Mouse (Mus musculus): Measurements from ENCODE around the gene Ankrd55. TPM values are rescaled to one million over a fixed set of nuclear protein-coding genes. Genes with fewer than 3 reads are reported as not detected.

The Ankrd55 gene
- polyA plus RNA-seq (2012; fragmentation: generic; extraction: Trizol) = 0.18 TPM
- long read RNA-seq, experiment 1, partial matches to known transcripts = 1 of 1 reads
- long read RNA-seq, experiment 1, other reads (novel, unspliced or antisense) = 0 of 1 reads
- long read RNA-seq, experiment 2 = 0 reads

DNA sequence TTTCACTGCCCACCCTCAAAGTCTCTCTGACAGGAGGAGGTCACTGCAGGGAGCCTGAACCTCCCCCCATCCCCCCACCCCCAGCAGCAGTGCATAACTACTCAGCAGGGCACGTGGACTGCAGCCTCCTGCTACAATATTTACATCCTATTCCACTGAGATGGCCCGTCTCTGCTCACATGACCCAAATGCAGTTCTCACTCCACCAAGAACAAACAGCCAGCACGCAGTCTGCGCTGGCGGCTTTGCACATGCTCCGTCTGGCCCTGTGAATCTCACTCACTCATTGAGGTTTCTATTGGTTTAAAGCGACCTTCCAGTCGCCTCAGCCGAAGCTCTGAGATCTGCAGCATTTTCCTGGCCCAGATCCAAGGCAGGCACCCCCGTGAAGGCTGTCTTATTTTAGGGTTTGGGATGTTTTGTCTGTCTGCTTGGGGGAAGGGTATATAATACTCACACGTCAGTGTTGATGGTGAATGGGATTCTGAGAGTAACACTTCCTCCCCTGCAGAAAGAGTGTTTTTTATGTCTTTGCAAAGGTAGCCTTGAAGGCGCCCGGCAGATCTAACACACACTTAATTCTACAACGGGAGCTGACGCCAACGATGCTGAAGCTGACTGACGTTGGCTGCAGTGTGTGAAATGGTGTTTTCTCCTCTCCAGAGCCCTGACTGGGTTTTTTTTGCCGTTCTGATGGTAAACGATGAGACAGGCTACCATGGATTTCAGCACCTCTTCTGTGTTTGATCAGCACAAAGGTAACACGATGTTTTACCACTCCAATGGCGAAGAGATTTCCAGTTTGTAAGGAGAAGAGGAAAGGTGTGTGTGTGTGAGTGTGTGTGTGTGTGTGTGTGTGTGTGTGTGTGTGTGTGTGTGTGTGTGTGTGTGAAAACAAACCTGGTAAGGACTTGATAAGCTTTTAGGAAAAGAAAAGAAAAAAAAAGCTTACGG is at the start of gene Ankrd55:
Gene Ankrd55, plus strand, starts transcription at position 227 of the 954 bp plus-strand sequence.
- Histone ChIP-seq H3K36me3 (ENCODE audit: control insufficient read depth, insufficient read depth) (no peaks in the 10 kb centered on the region), H3ac (ENCODE audit: control insufficient read depth, insufficient read length, low read depth) (no peak within 1 kb of the TSS), H3K79me3 (ENCODE audit: low read depth) (no peaks in the 10 kb centered on the region), H3K4me3 (ENCODE audit: insufficient read depth, poor library complexity, severe bottlenecking) (no peak within 1 kb of the TSS), H3K79me2 (ENCODE audit: control insufficient read depth, insufficient read depth) (no peaks in the 10 kb centered on the region), H3K27me3 (ENCODE audit: control insufficient read depth, insufficient read depth, insufficient read length) (no peaks in the 10 kb centered on the region)
- TF ChIP-seq FOSL1 (IDR thresholded peaks at IDR 0.05; ENCODE audit: insufficient read depth, low read length, poor library complexity, severe bottlenecking) (no peak), MYOD1 (IDR thresholded peaks at IDR 0.05; ENCODE audit: control insufficient read depth, insufficient read length, low read depth) (no peak), CEBPB (IDR thresholded peaks at IDR 0.05; ENCODE audit: low read depth) (no peak), CTCF (IDR thresholded peaks at IDR 0.05; ENCODE audit: control insufficient read depth, insufficient read depth, insufficient read length) (no peak), MAX (IDR thresholded peaks at IDR 0.05) (no peak), MYOG (IDR thresholded peaks at IDR 0.05; ENCODE audit: control insufficient read depth, extremely low read depth, insufficient read length) (no peak), USF1 (IDR thresholded peaks at IDR 0.05; ENCODE audit: low read depth) (no peak)

DNA sequence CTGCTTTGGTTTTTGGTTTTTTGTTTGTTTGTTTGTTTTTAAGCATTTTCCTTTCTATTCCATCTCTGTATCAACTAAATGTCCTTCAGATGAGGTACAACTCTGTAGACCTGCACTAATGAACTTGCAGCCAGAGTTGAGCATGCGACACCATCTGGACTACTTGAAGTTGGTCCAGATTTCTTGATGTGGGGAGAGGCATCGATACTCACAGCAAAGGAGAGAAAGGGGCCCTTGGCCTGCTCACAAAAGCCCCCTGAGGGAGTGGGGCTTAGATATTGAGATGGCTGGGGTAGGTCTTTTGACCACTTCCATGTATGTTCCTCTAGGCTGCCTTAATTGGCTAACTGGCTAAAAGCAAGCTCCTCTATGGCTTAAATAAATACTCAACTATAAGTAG is 49.0 kb upstream of the Ankrd55 start:
- no peaks in the 10 kb centered on the region for H3K27me3 ChIP-seq (ENCODE audit: control insufficient read depth, insufficient read depth, insufficient read length)
- TF ChIP-seq CEBPB (IDR thresholded peaks at IDR 0.05; ENCODE audit: low read depth) = no peak
- no peak for TF ChIP-seq MAX (IDR thresholded peaks at IDR 0.05)
- TF ChIP-seq MYOG (IDR thresholded peaks at IDR 0.05; ENCODE audit: control insufficient read depth, extremely low read depth, insufficient read length) = no peak
- no peak for TF ChIP-seq FOSL1 (IDR thresholded peaks at IDR 0.05; ENCODE audit: insufficient read depth, low read length, poor library complexity, severe bottlenecking)
- TF ChIP-seq MYOD1 (IDR thresholded peaks at IDR 0.05; ENCODE audit: control insufficient read depth, insufficient read length, low read depth) = no peak
- TF ChIP-seq CTCF (IDR thresholded peaks at IDR 0.05; ENCODE audit: control insufficient read depth, insufficient read depth, insufficient read length) = no peak
- TF ChIP-seq USF1 (IDR thresholded peaks at IDR 0.05; ENCODE audit: low read depth) = no peak
- no peak overlapping the region for H3K4me3 ChIP-seq (ENCODE audit: insufficient read depth, poor library complexity, severe bottlenecking)

GRCm38 (mm10) chr13:112241431-112241830 is 46.8 kb upstream of the Ankrd55 start:
- TF ChIP-seq USF1 (IDR thresholded peaks at IDR 0.05; ENCODE audit: low read depth) = no peak
- no peak for TF ChIP-seq MAX (IDR thresholded peaks at IDR 0.05)
- TF ChIP-seq MYOD1 (IDR thresholded peaks at IDR 0.05; ENCODE audit: control insufficient read depth, insufficient read length, low read depth) = no peak
- no peak for TF ChIP-seq CEBPB (IDR thresholded peaks at IDR 0.05; ENCODE audit: low read depth)
- TF ChIP-seq CTCF (IDR thresholded peaks at IDR 0.05; ENCODE audit: control insufficient read depth, insufficient read depth, insufficient read length) = no peak
- TF ChIP-seq FOSL1 (IDR thresholded peaks at IDR 0.05; ENCODE audit: insufficient read depth, low read length, poor library complexity, severe bottlenecking) = no peak
- no peak for TF ChIP-seq MYOG (IDR thresholded peaks at IDR 0.05; ENCODE audit: control insufficient read depth, extremely low read depth, insufficient read length)
- H3K79me3 ChIP-seq (ENCODE audit: low read depth) = no peaks in the 10 kb centered on the region
- H3K36me3 ChIP-seq (ENCODE audit: control insufficient read depth, insufficient read depth) = no peaks in the 10 kb centered on the region
- H3ac ChIP-seq (ENCODE audit: control insufficient read depth, insufficient read length, low read depth) = no peak overlapping the region
- no peaks in the 10 kb centered on the region for H3K79me2 ChIP-seq (ENCODE audit: control insufficient read depth, insufficient read depth)
- no peak overlapping the region for H3K4me3 ChIP-seq (ENCODE audit: insufficient read depth, poor library complexity, severe bottlenecking)
- no peaks in the 10 kb centered on the region for H3K27me3 ChIP-seq (ENCODE audit: control insufficient read depth, insufficient read depth, insufficient read length)

More for the DNA sequence above, 49.0 kb upstream of the Ankrd55 start:
- Histone ChIP-seq H3K36me3 (ENCODE audit: control insufficient read depth, insufficient read depth) (no peaks in the 10 kb centered on the region), H3K79me3 (ENCODE audit: low read depth) (no peaks in the 10 kb centered on the region), H3ac (ENCODE audit: control insufficient read depth, insufficient read length, low read depth) (no peak overlapping the region), H3K79me2 (ENCODE audit: control insufficient read depth, insufficient read depth) (no peaks in the 10 kb centered on the region)

DNA sequence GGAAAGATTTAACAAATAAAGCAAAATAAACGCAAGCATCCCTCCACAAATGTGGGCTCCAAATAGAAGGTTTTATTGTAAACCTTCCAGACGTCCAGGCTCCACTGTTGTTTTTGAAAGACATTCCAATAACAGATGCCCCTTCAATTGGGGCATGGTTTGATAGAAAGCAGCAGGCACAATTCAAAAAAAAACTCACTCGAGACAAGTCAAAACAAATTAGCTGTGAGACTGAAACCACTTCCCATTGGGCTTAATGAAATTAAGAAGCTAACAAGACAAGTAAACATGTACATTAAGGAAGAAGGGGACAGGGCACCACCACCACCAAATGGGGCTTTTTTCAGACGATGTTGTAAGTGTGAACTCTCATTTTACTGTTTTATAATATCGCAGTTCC is 43.1 kb upstream of the Ankrd55 start:
- H3K79me3 ChIP-seq (ENCODE audit: low read depth) = no peaks in the 10 kb centered on the region
- no peaks in the 10 kb centered on the region for H3K79me2 ChIP-seq (ENCODE audit: control insufficient read depth, insufficient read depth)
- H3K4me3 ChIP-seq (ENCODE audit: insufficient read depth, poor library complexity, severe bottlenecking) = no peak overlapping the region
- no peak for TF ChIP-seq MYOD1 (IDR thresholded peaks at IDR 0.05; ENCODE audit: control insufficient read depth, insufficient read length, low read depth)
- H3ac ChIP-seq (ENCODE audit: control insufficient read depth, insufficient read length, low read depth) = no peak overlapping the region
- no peaks in the 10 kb centered on the region for H3K36me3 ChIP-seq (ENCODE audit: control insufficient read depth, insufficient read depth)
- no peaks in the 10 kb centered on the region for H3K27me3 ChIP-seq (ENCODE audit: control insufficient read depth, insufficient read depth, insufficient read length)

GRCm38 (mm10) chr13:112251433-112251832 is 36.8 kb upstream of the Ankrd55 start:
- no peak for TF ChIP-seq MYOD1 (IDR thresholded peaks at IDR 0.05; ENCODE audit: control insufficient read depth, insufficient read length, low read depth)
- no peak overlapping the region for H3K4me3 ChIP-seq (ENCODE audit: insufficient read depth, poor library complexity, severe bottlenecking)
- no peaks in the 10 kb centered on the region for H3K36me3 ChIP-seq (ENCODE audit: control insufficient read depth, insufficient read depth)
- no peaks in the 10 kb centered on the region for H3K79me3 ChIP-seq (ENCODE audit: low read depth)
- H3K27me3 ChIP-seq (ENCODE audit: control insufficient read depth, insufficient read depth, insufficient read length) = no peaks in the 10 kb centered on the region
- H3K79me2 ChIP-seq (ENCODE audit: control insufficient read depth, insufficient read depth) = no peaks in the 10 kb centered on the region
- H3ac ChIP-seq (ENCODE audit: control insufficient read depth, insufficient read length, low read depth) = no peak overlapping the region

DNA sequence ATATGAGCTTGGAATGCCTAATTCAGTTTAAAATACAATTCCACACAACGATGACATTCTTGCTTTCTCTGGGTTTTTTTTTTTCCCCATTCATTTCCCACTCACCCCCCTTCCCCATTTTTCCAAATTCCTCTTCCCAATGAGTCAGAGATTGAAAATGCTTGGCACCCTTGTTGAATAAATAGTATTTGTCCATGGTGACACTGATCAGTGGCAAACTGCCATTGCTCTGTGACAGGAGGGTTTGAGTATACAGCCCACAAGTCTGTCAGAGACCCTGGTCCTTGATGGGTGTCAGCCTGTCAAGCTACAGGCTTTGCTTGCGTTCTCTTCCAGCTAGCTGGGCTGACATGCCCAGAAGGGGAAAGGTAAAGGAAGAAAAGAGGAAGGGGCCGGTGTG is 36.2 kb upstream of the Ankrd55 start:
- no peaks in the 10 kb centered on the region for H3K27me3 ChIP-seq (ENCODE audit: control insufficient read depth, insufficient read depth, insufficient read length)
- no peak overlapping the region for H3K4me3 ChIP-seq (ENCODE audit: insufficient read depth, poor library complexity, severe bottlenecking)
- TF ChIP-seq MYOD1 (IDR thresholded peaks at IDR 0.05; ENCODE audit: control insufficient read depth, insufficient read length, low read depth) (no peak), CEBPB (IDR thresholded peaks at IDR 0.05; ENCODE audit: low read depth) (no peak), FOSL1 (IDR thresholded peaks at IDR 0.05; ENCODE audit: insufficient read depth, low read length, poor library complexity, severe bottlenecking) (no peak), CTCF (IDR thresholded peaks at IDR 0.05; ENCODE audit: control insufficient read depth, insufficient read depth, insufficient read length) (no peak), USF1 (IDR thresholded peaks at IDR 0.05; ENCODE audit: low read depth) (no peak), MAX (IDR thresholded peaks at IDR 0.05) (no peak)
- H3K79me2 ChIP-seq (ENCODE audit: control insufficient read depth, insufficient read depth) = no peaks in the 10 kb centered on the region
- H3K36me3 ChIP-seq (ENCODE audit: control insufficient read depth, insufficient read depth) = no peaks in the 10 kb centered on the region
- H3K79me3 ChIP-seq (ENCODE audit: low read depth) = no peaks in the 10 kb centered on the region
- H3ac ChIP-seq (ENCODE audit: control insufficient read depth, insufficient read length, low read depth) = no peak overlapping the region
